Mouse (Mus musculus) testis, adult 2 months (tissue): ENCODE results near the gene Pklr. TPM values are rescaled to one million over a fixed set of nuclear protein-coding genes. Genes with fewer than 3 reads are reported as not detected.

Source experiments
- H3K27ac ChIP-seq: fragments of 200-500 bp; 2 replicates; pipeline ENCODE4 v1.5.1; 2012; ENCODE audit warnings: low read depth, low read length; ENCODE audit not compliant: control insufficient read depth, insufficient read depth
- H3K27me3 ChIP-seq: fragments of 200-500 bp; 2 replicates; pipeline ENCODE4 v1.6.1; 2012; ENCODE audit warnings: mild to moderate bottlenecking, low read length, moderate library complexity; ENCODE audit not compliant: control insufficient read depth, insufficient read depth
- H3K36me3 ChIP-seq: fragments of 200-500 bp; 2 replicates; pipeline ENCODE4 v1.6.1; 2012; ENCODE audit warnings: mild to moderate bottlenecking, low read length; ENCODE audit not compliant: control insufficient read depth, insufficient read depth
- H3K4me1 ChIP-seq: fragments of 200-500 bp; 2 replicates; pipeline ENCODE4 v1.6.1; 2012; ENCODE audit warnings: low read length; ENCODE audit not compliant: control insufficient read depth, insufficient read depth
- H3K4me3 ChIP-seq: fragments of 200-500 bp; 2 replicates; pipeline ENCODE4 v1.5.1; 2012; ENCODE audit warnings: low read depth, mild to moderate bottlenecking, low read length, moderate library complexity, mixed read lengths; ENCODE audit not compliant: control insufficient read depth
- CTCF ChIP-seq: fragments of 200-500 bp; IDR thresholded peaks from 2 replicates; pipeline ENCODE4 v1.5.1; 2012; ENCODE audit warnings: low read depth, mild to moderate bottlenecking, inconsistent platforms, low read length, moderate library complexity; ENCODE audit not compliant: control insufficient read depth, insufficient read depth, insufficient replicate concordance
- POLR2A ChIP-seq: fragments of 200-500 bp; IDR thresholded peaks from 2 replicates; pipeline ENCODE4 v1.6.1; 2012; ENCODE audit warnings: low read depth, mild to moderate bottlenecking, inconsistent platforms, low read length, moderate library complexity; ENCODE audit not compliant: control insufficient read depth
- polyA plus RNA-seq: library from polyadenylated mRNA; depleted of rRNA; stranded (reverse); fragments of >200 nt; gene quantifications from 2 replicates; pipeline ENCODE4 v1.2.3, GENCODE M21; 2012

The Pklr gene
- polyA plus RNA-seq, 1 experiment = not detected

DNA sequence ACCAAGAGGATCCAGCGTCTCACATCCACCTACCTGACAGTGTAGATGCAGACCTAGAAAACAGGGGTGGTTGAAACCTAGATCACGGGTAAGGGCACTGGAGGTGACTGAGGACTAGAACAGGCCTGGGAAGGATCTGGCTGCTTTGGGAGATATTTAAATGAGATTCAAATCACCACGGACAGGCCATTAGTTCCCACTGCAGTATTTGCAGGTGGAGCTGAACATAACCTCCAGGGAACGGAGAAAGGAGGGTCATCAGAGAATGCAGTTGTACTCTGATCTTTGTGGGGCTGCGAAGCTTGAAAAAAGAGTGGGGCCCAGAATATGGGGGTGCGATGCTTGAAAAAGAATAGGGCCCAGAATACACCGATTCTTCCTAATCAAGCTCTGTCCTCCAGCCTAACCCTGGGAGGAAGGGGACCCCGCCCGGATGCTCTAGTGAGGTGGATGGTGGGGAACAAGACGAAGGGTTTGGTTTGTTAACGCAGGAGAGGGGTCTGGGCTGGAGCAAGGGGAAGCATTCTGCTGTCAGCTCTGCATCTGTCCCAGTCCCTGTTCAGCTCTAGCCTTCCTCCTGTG is 43.3 kb upstream of the Pklr start:
- peaks cover 34% of the 10 kb centered on the region for H3K4me1 ChIP-seq
- TF ChIP-seq POLR2A = no peak
- no peak for TF ChIP-seq CTCF
- no peak overlapping the region for H3K27ac ChIP-seq
- peak overlapping the region; percentile 47 for H3K4me3 ChIP-seq
- H3K27me3 ChIP-seq = no peaks in the 10 kb centered on the region; the same call in 1 of the 2 replicates
- no peaks in the 10 kb centered on the region for H3K36me3 ChIP-seq

DNA sequence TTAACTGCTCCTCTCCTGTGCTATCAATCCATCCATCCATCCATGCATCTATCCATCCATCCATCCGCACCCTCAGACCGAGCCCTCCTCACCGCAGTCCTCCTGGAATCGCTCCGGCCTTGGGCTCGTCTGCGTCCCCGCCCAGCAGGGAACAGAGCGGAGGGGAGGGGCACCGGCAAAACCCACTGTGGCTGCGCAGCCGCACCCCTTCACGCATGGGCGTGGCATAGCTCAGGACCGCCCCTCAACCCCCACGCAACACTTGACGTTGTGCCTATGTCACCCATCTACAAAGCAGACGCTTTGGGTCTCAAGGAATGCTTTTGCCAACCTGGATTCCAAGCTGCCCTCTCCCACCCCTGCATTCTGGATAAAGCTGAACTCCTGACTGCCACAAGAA is 42.8 kb upstream of the Pklr start, which contains the start of gene Rusc1:
Gene Rusc1 (minus strand): TSS at position 137 of the 400 bp plus-strand sequence.
- H3K27ac ChIP-seq = no peak within 1 kb of the TSS
- H3K4me1 ChIP-seq = peaks cover 32% of the 10 kb centered on the region
- no peaks in the 10 kb centered on the region for H3K36me3 ChIP-seq
- TF ChIP-seq CTCF (no peak), POLR2A (no peak)
- no peaks in the 10 kb centered on the region; the same call in 1 of the 2 replicates for H3K27me3 ChIP-seq
- H3K4me3 ChIP-seq = peak within 1 kb of the TSS; percentile 47

DNA sequence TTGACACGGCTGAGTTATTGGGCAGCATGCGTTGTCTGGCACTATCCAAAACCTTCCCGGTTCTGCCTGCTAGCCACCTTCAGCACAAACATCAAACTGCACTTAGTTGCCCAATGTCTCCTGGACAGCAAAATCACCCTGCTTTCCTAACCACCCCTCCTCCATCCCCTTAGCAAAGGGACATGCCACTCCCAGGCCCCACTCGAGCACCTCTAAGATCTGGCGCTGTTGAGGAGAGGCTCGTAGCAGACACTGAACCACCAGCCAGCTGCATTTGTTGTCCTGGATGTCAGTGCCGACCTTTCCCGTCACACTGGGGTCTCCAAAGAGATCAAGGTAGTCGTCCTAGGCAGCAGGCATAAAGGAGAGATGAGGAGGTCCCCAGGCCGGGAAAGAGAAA is 41.9 kb upstream of the Pklr start:
- H3K4me1 ChIP-seq = peaks cover 31% of the 10 kb centered on the region
- H3K27ac ChIP-seq = no peak overlapping the region
- H3K36me3 ChIP-seq = no peaks in the 10 kb centered on the region
- no peak overlapping the region for H3K4me3 ChIP-seq
- H3K27me3 ChIP-seq = no peaks in the 10 kb centered on the region; the same call in 1 of the 2 replicates
- TF ChIP-seq CTCF (no peak), POLR2A (no peak)

- Histone ChIP-seq H3K4me1 (peaks cover 9% of the 10 kb centered on the region), H3K27ac (peak within 1 kb of the TSS; percentile 61), H3K36me3 (no peaks in the 10 kb centered on the region), H3K4me3 (peak within 1 kb of the TSS; percentile 86), H3K27me3 (no peaks in the 10 kb centered on the region)
- no peak for TF ChIP-seq POLR2A
- no peak for TF ChIP-seq CTCF
Measured at GRCm38 (mm10) chr3:89100811-89101210, 35.1 kb upstream of the Pklr start, which contains the start of gene Gm43738. Gene Gm43738, minus strand, starts transcription at chr3:89101099.

DNA sequence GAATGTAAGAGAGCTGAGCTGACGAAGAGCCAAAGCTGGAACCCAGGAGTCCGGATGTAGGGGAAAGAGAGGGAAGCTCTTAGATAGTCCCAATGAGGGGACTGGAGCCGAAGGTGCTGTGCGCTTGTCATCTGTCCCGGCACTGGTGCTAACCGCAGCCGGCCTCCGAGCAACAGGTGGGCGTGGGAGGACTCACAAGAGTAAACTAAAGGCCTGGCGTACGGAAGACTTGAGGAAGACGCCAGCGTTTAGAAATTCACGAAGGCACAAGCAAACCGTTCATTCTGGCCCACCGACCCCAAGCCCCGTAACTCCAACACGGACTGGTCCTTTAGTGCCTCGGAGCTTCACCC is 34.5 kb upstream of the Pklr start:
- Histone ChIP-seq H3K27me3 (no peaks in the 10 kb centered on the region), H3K4me3 (peak overlapping the region; percentile 86), H3K36me3 (no peaks in the 10 kb centered on the region), H3K4me1 (peaks cover 9% of the 10 kb centered on the region), H3K27ac (peak overlapping the region; percentile 61)
- TF ChIP-seq POLR2A (no peak), CTCF (no peak)

DNA sequence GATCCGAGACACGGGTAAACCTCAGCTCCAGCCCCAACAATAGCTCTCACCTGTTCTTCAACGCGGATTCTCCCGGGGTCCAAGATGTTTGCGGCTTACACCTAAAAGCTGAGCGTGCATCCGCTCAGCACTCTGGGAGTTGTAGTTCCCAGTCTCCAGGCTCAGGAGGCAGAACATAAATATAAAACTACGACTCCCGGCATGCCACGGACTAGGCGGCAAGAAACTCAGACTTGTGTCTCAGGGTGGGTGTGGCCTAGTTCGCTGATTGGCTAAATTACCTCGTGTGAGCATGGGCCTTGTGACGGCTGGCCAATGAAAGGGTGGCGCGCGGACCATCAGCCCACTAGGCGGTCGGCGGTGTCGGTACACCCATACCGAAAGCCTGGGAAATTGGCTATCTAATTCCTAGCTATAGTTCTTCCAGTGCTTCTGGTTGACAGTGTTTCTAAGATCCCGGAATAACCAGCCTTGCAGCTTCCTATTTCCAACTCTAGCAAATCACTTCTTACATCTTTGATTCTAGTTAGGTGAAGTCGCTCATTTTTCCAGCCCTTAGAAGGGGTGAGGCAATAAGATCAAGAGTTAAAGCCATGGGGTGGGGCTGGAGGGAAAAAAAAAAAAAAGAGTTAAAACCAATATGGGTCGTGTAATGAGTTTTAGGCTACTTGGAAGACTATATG is 34.0 kb upstream of the Pklr start, which contains the start of gene Fdps:
Gene Fdps (minus strand): TSS at position 148 of the 683 bp plus-strand sequence.
- peak; percentile 50; the same call in 1 of the 2 replicates for TF ChIP-seq POLR2A
- no peak for TF ChIP-seq CTCF
- peak within 1 kb of the TSS; percentile 61 for H3K27ac ChIP-seq
- H3K36me3 ChIP-seq = no peaks in the 10 kb centered on the region
- H3K27me3 ChIP-seq = no peaks in the 10 kb centered on the region
- H3K4me1 ChIP-seq = peaks cover 9% of the 10 kb centered on the region
- peak within 1 kb of the TSS; percentile 86 for H3K4me3 ChIP-seq

DNA sequence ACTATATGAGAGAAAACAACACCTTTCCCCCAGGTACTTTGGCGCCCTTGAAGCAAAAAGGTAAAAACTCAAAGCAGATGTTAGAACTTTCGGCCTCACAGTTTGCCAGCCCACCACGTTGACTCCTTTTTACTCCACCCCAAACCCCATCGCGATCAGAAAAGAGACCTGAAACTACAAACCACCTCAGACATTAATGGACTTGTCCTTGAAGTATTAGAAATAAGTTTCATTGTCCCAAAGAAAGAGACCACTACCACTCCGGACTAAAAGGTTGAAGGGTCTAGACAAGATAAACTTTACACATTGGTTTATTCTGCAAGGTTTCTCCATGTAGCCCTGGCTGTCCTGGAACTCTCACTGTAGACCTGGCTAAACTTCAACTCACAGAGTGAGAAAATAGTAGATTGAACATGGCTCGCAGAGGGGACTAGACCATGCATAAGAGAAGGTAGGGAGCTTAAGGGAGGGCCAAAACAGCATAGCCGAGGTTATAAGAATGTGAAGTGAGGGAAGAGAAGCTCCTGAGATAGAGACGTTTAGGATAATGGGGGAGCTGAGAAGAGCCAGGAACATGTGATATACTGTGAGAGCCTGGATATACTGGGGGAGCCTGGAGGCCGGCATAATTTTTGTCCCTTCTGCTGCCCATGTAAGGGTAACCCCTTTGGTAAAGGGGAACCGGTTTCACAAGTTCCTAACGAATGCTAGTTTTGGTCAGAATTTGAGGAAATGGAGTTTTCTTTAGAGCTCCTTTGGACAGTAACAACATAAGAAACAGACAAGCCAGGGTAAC is 33.2 kb upstream of the Pklr start:
- Histone ChIP-seq H3K4me1 (peaks cover 9% of the 10 kb centered on the region), H3K4me3 (peak overlapping the region; percentile 71), H3K27me3 (no peaks in the 10 kb centered on the region), H3K36me3 (no peaks in the 10 kb centered on the region), H3K27ac (peak overlapping the region; percentile 16; the same call in 1 of the 2 replicates)
- no peak for TF ChIP-seq POLR2A
- no peak for TF ChIP-seq CTCF
